Comparison of ENCODE assay signal across 7 mouse cellular contexts in genomic region chr15:84212031-84212755, GRCm38 (mm10). TPM values are rescaled to one million over a fixed set of nuclear protein-coding genes. Genes with fewer than 3 reads are reported as not detected.
DNase-seq lines count a peak whose midpoint lies in the region; ATAC-seq and TF ChIP-seq lines count a peak whose summit lies in the region.

No protein-coding gene starts in this region.

- no peaks in the 10 kb centered on the region for H3K4me1 ChIP-seq in cortical plate, adult 2 months (ENCODE audit: control insufficient read depth, insufficient read depth, low read length)
- H3K4me1 ChIP-seq in intestine, postnatal 0 days (replicated peaks; ENCODE audit: control insufficient read depth, insufficient read depth, low read length) = no peaks in the 10 kb centered on the region
- H3K4me1 ChIP-seq in limb, embryonic 11.5 days (ENCODE audit: control insufficient read depth, insufficient read depth, low read length) = peaks cover 35% of the 10 kb centered on the region
- peaks cover 9% of the 10 kb centered on the region for H3K4me1 ChIP-seq in midbrain, embryonic 14.5 days (ENCODE audit: control insufficient read depth, insufficient read depth, low read length)

- no peaks in the 10 kb centered on the region for H3K9me3 ChIP-seq in intestine, postnatal 0 days (ENCODE audit: control insufficient read depth)
- no peaks in the 10 kb centered on the region for H3K9me3 ChIP-seq in limb, embryonic 11.5 days (ENCODE audit: control insufficient read depth, low read length)
- no peaks in the 10 kb centered on the region for H3K9me3 ChIP-seq in midbrain, embryonic 14.5 days (ENCODE audit: control insufficient read depth, low read length)

- TF ChIP-seq CTCF in cortical plate, adult 2 months (IDR thresholded peaks at IDR 0.05; ENCODE audit: extremely low read depth, insufficient read depth, low read length) = peak; percentile 99
- TF ChIP-seq CTCF in intestine, postnatal 0 days (IDR thresholded peaks at IDR 0.05; ENCODE audit: low read depth) = peak; percentile 99

- no peak overlapping the region for H3K9ac ChIP-seq in intestine, postnatal 0 days (ENCODE audit: low read depth, low read length)
- H3K9ac ChIP-seq in limb, embryonic 11.5 days (ENCODE audit: low read length) = no peak overlapping the region
- H3K9ac ChIP-seq in midbrain, embryonic 14.5 days (replicated peaks; ENCODE audit: low read length) = no peak overlapping the region

- TF ChIP-seq POLR2A in cortical plate, adult 2 months (IDR thresholded peaks at IDR 0.05; ENCODE audit: extremely low read depth, insufficient read depth, low read length) = no peak

- intact Hi-C loops in gastrocnemius, postnatal 14 days (cut with DNase I; ENCODE audit: low total_unique reads) = loop anchor here (5.0 kb wide), 1 partner anchor 405 kb away; no protein-coding TSS in a partner anchor

- no peaks in the 10 kb centered on the region for H3K27me3 ChIP-seq in intestine, postnatal 0 days (replicated peaks; ENCODE audit: control insufficient read depth, insufficient read depth, low read length)
- no peaks in the 10 kb centered on the region for H3K27me3 ChIP-seq in limb, embryonic 11.5 days (ENCODE audit: control insufficient read depth, insufficient read depth, low read length)
- no peaks in the 10 kb centered on the region for H3K27me3 ChIP-seq in midbrain, embryonic 14.5 days (ENCODE audit: control insufficient read depth, insufficient read depth, low read length)

- peaks cover 53% of the 10 kb centered on the region for H3K36me3 ChIP-seq in intestine, postnatal 0 days (ENCODE audit: control insufficient read depth, insufficient read depth)
- peaks cover 8% of the 10 kb centered on the region; the same call in 1 of the 2 replicates for H3K36me3 ChIP-seq in limb, embryonic 11.5 days (ENCODE audit: control insufficient read depth, insufficient read depth, low read length)
- peaks cover 54% of the 10 kb centered on the region for H3K36me3 ChIP-seq in midbrain, embryonic 14.5 days (ENCODE audit: control insufficient read depth, insufficient read depth, low read length)

- no peak overlapping the region for H3K4me2 ChIP-seq in intestine, postnatal 0 days (replicated peaks; ENCODE audit: low read depth)
- H3K4me2 ChIP-seq in limb, embryonic 11.5 days (ENCODE audit: low read depth, severe bottlenecking) = no peak overlapping the region
- H3K4me2 ChIP-seq in midbrain, embryonic 14.5 days (ENCODE audit: low read length) = no peak overlapping the region

- H3K27ac ChIP-seq in cortical plate, adult 2 months (ENCODE audit: insufficient read depth, low read length) = no peak overlapping the region
- no peak overlapping the region for H3K27ac ChIP-seq in intestine, postnatal 0 days (ENCODE audit: low read depth, low read length)
- no peak overlapping the region for H3K27ac ChIP-seq in limb, embryonic 11.5 days (replicated peaks; ENCODE audit: low read depth, low read length)
- H3K27ac ChIP-seq in midbrain, embryonic 14.5 days (replicated peaks; ENCODE audit: low read depth, low read length) = 0 out of 2 replicates have a peak overlapping the region, but pooled peaks have one; percentile 13

- peak; percentile 17 for ATAC-seq in intestine, postnatal 0 days
- ATAC-seq in limb, embryonic 11.5 days (ENCODE audit: insufficient number of reproducible peaks, low FRiP score, low TSS enrichment, low read depth) = no peak
- ATAC-seq in midbrain, embryonic 14.5 days (ENCODE audit: low FRiP score, low TSS enrichment) = peak; percentile 53; the same call in 1 of the 2 replicates

- 47% methylated on average over 6 of the region's 6 CpGs for WGBS in intestine, postnatal 0 days
- WGBS in limb, embryonic 11.5 days = 34% methylated on average over 6 of the region's 6 CpGs
- 46% methylated on average over 6 of the region's 6 CpGs for WGBS in midbrain, embryonic 14.5 days

- DNase-seq in adrenal gland, adult 18-20 months (ENCODE audit: low spot score in 2 of 2) = peak; percentile 88 to 89
- peak; percentile 77 for DNase-seq in gastrocnemius, postnatal 14 days
- peak; percentile 97 for DNase-seq in limb, embryonic 11.5 days (ENCODE audit: low spot score)
- DNase-seq in midbrain, embryonic 14.5 days = peak; percentile 94
- DNase-seq in spleen, adult 12 weeks (ENCODE audit: low spot score) = peak; percentile 84

- H3K4me3 ChIP-seq in cortical plate, adult 2 months (ENCODE audit: insufficient read depth, low read length) = no peak overlapping the region
- H3K4me3 ChIP-seq in intestine, postnatal 0 days (ENCODE audit: low read depth, low read length) = no peak overlapping the region
- H3K4me3 ChIP-seq in limb, embryonic 11.5 days (ENCODE audit: low read depth, low read length) = no peak overlapping the region
- H3K4me3 ChIP-seq in midbrain, embryonic 14.5 days (replicated peaks; ENCODE audit: low read depth, low read length) = no peak overlapping the region

RNA-seq across cellular contexts. Expression of gene Parvb, which starts 19.6 kb away (rescaled TPM):
- total RNA-seq in adrenal gland, adult 18-20 months (2021) = 10 to 100 TPM; 15.6 to 24.9 TPM
- 12.1 and 13.8 TPM in 2 replicates for polyA plus RNA-seq in cortical plate, adult 2 months (2012; rRNA removed)
- 10 to 100 TPM; 54.4 to 64.5 TPM for total RNA-seq in gastrocnemius, postnatal 14 days (2021)
- polyA plus RNA-seq in intestine, postnatal 0 days (2015; fragmentation: Nextera tagmentation; extraction: Ambion mirVana) = 2.6 and 2.8 TPM in 2 replicates
- 6.1 and 9.4 TPM in 2 replicates for polyA plus RNA-seq in limb, embryonic 11.5 days (2014; fragmentation: Nextera tagmentation; extraction: Ambion mirVana)
- polyA plus RNA-seq in midbrain, embryonic 14.5 days (2014; fragmentation: Nextera tagmentation; extraction: Ambion mirVana) = 4.4 and 4.9 TPM in 2 replicates

RNA-seq across cellular contexts. Expression of gene Samm50, which starts 20.2 kb away (rescaled TPM):
- 100 to 1,000 TPM; 148 to 189 TPM for total RNA-seq in adrenal gland, adult 18-20 months (2021)
- 43.5 and 47.7 TPM in 2 replicates for polyA plus RNA-seq in cortical plate, adult 2 months (2012; rRNA removed)
- 100 to 1,000 TPM; 178 to 203 TPM for total RNA-seq in gastrocnemius, postnatal 14 days (2021)
- polyA plus RNA-seq in intestine, postnatal 0 days (2015; fragmentation: Nextera tagmentation; extraction: Ambion mirVana) = 104 and 110 TPM in 2 replicates
- polyA plus RNA-seq in limb, embryonic 11.5 days (2014; fragmentation: Nextera tagmentation; extraction: Ambion mirVana) = 79.9 and 89.1 TPM in 2 replicates
- 54.2 and 70.8 TPM in 2 replicates for polyA plus RNA-seq in midbrain, embryonic 14.5 days (2014; fragmentation: Nextera tagmentation; extraction: Ambion mirVana)

RNA-seq across cellular contexts. Expression of gene Pnpla3, which starts 44.6 kb away (rescaled TPM):
- 100 to 1,000 TPM in 1 of 2 experiments, 10 to 100 TPM in 1; 55.8 to 288 TPM for total RNA-seq in adrenal gland, adult 18-20 months (2021)
- 20.4 and 26.2 TPM in 2 replicates for polyA plus RNA-seq in cortical plate, adult 2 months (2012; rRNA removed)
- 10 to 100 TPM in 1 of 2 experiments, 1 to 10 TPM in 1; 3.1 to 10.6 TPM for total RNA-seq in gastrocnemius, postnatal 14 days (2021)
- 0.59 and 0.65 TPM in 2 replicates for polyA plus RNA-seq in intestine, postnatal 0 days (2015; fragmentation: Nextera tagmentation; extraction: Ambion mirVana)
- 0.47 TPM in 1 of 2 replicates, not detected in the other for polyA plus RNA-seq in limb, embryonic 11.5 days (2014; fragmentation: Nextera tagmentation; extraction: Ambion mirVana)
- polyA plus RNA-seq in midbrain, embryonic 14.5 days (2014; fragmentation: Nextera tagmentation; extraction: Ambion mirVana) = 3.3 and 4.5 TPM in 2 replicates
